In genomic region chr16:36674457-36675204, GRCm38 (mm10) we compare ENCODE assay signal across 17 mouse cellular contexts. TPM values are rescaled to one million over a fixed set of nuclear protein-coding genes. Genes with fewer than 3 reads are reported as not detected.
DNase-seq lines count a peak whose midpoint lies in the region; ATAC-seq and TF ChIP-seq lines count a peak whose summit lies in the region.
"Had no signal": no experiment of that assay in that cellular context is flagged by ENCODE, and none has a peak within 500 bp of the region (broad histone marks: within the 10 kb centered on the region; RNA-seq: fewer than 3 reads in every experiment).

No protein-coding gene starts in this region.

- no peak overlapping the region for H3K4me3 ChIP-seq in heart, embryonic 12.5 days
- H3K4me3 ChIP-seq in CH12.LX (replicated peaks in 1 of 3; ENCODE audit: low read depth in 2 of 3, low read length in 2 of 3, poor library complexity in 1 of 3), result no peak overlapping the region
- no peak overlapping the region for H3K4me3 ChIP-seq in hindbrain, embryonic 16.5 days (ENCODE audit: low read length)
- H3K4me3 ChIP-seq in forebrain, embryonic 13.5 days, result no peak overlapping the region
- H3K4me3 ChIP-seq: embryonic facial prominence, embryonic 10.5 days; heart, embryonic 13.5 days; hindbrain, embryonic 10.5 days; limb, embryonic 12.5 days had no signal

- H3K4me2 ChIP-seq in heart, embryonic 12.5 days, result no peak overlapping the region
- H3K4me2 ChIP-seq in CH12.LX (ENCODE audit: insufficient read depth, low read depth, poor library complexity, severe bottlenecking), result peak overlapping the region; percentile 77
- no peak overlapping the region for H3K4me2 ChIP-seq in hindbrain, embryonic 16.5 days (ENCODE audit: low read length)
- H3K4me2 ChIP-seq in forebrain, embryonic 13.5 days, result no peak overlapping the region
- H3K4me2 ChIP-seq: heart, embryonic 13.5 days; limb, embryonic 12.5 days had no signal

- WGBS in heart, embryonic 12.5 days, result 64% methylated on average over 7 of the region's 7 CpGs
- WGBS in hindbrain, embryonic 16.5 days, result 78% methylated on average over 7 of the region's 7 CpGs
- 76% methylated on average over 7 of the region's 7 CpGs for WGBS in forebrain, embryonic 13.5 days

- no peak overlapping the region for H3K9ac ChIP-seq in heart, embryonic 12.5 days
- peak overlapping the region; percentile 86 for H3K9ac ChIP-seq in CH12.LX (ENCODE audit: insufficient read depth, low read depth)
- no peak overlapping the region for H3K9ac ChIP-seq in hindbrain, embryonic 16.5 days (ENCODE audit: low read depth, low read length)
- no peak overlapping the region for H3K9ac ChIP-seq in forebrain, embryonic 13.5 days
- H3K9ac ChIP-seq: heart, embryonic 13.5 days; limb, embryonic 12.5 days had no signal

- no peak; the same call in none of the 2 replicates for TF ChIP-seq RAD21 in CH12.LX (IDR thresholded peaks at IDR 0.05; ENCODE audit: low read depth, low read length)

- TF ChIP-seq CTCF in CH12.LX (conservative IDR thresholded peaks at IDR 0.05 in 1 of 2, IDR thresholded peaks at IDR 0.05 in 1 of 2; ENCODE audit: low read depth in 2 of 2, low read length in 2 of 2), result no peak

- TF ChIP-seq EP300 in CH12.LX (IDR thresholded peaks at IDR 0.05; ENCODE audit: low read length), result peak; percentile 71

- dilution Hi-C loops in CH12.LX (cut with MboI; ENCODE audit: extremely low pct_ligation_motif_present, extremely low pct_unique_long_range_greater_than_20kb, low sequenced_read_pairs), result no loop called here

- H3K79me2 ChIP-seq in CH12.LX (replicated peaks; ENCODE audit: control insufficient read depth, extremely low read depth, insufficient read depth, poor library complexity, severe bottlenecking), result no peaks in the 10 kb centered on the region

- TF ChIP-seq POLR2A in CH12.LX (IDR thresholded peaks at IDR 0.05; ENCODE audit: low read depth, low read length), result no peak

- H3K27me3 ChIP-seq in heart, embryonic 12.5 days (replicated peaks), result no peaks in the 10 kb centered on the region
- no peaks in the 10 kb centered on the region for H3K27me3 ChIP-seq in CH12.LX (replicated peaks)
- no peaks in the 10 kb centered on the region for H3K27me3 ChIP-seq in splenic B cell, adult 2 months (ENCODE audit: control insufficient read depth, insufficient read depth, low read length, poor library complexity, severe bottlenecking)
- no peaks in the 10 kb centered on the region for H3K27me3 ChIP-seq in hindbrain, embryonic 16.5 days (replicated peaks; ENCODE audit: control insufficient read depth, insufficient read depth, low read length)
- H3K27me3 ChIP-seq in forebrain, embryonic 13.5 days, result no peaks in the 10 kb centered on the region
- H3K27me3 ChIP-seq: heart, embryonic 13.5 days; limb, embryonic 12.5 days had no signal

- in situ Hi-C loops in CH12.LX (cut with MboI; ENCODE audit: low pct_ligation_motif_present, low pct_unique_long_range_greater_than_20kb, low sequenced_read_pairs), result no loop called here

- no peaks in the 10 kb centered on the region for H3K9me3 ChIP-seq in heart, embryonic 12.5 days (replicated peaks)
- H3K9me3 ChIP-seq in CH12.LX (replicated peaks; ENCODE audit: low read length), result no peaks in the 10 kb centered on the region
- H3K9me3 ChIP-seq in hindbrain, embryonic 16.5 days (ENCODE audit: control insufficient read depth, low read length), result no peaks in the 10 kb centered on the region
- no peaks in the 10 kb centered on the region for H3K9me3 ChIP-seq in forebrain, embryonic 13.5 days (replicated peaks)
- H3K9me3 ChIP-seq: embryonic facial prominence, embryonic 10.5 days; heart, embryonic 13.5 days; hindbrain, embryonic 10.5 days; limb, embryonic 12.5 days had no signal

- peak; percentile 56 for DNase-seq in heart, adult 11 months
- DNase-seq in CH12.LX (ENCODE audit: extremely low read depth), result peak; percentile 80
- DNase-seq in splenic B cell, adult 2 months (ENCODE audit: low read depth, low spot score), result peak; percentile 68
- DNase-seq in cerebellum, adult 9-11 months, result no peak
- DNase-seq: adrenal gland, adult 2 months; cerebellum, adult 8-10 months; gastrocnemius, postnatal 14 days; right cerebral cortex, postnatal 4 days had no signal

- H3K36me3 ChIP-seq in heart, embryonic 12.5 days, result no peaks in the 10 kb centered on the region
- no peaks in the 10 kb centered on the region for H3K36me3 ChIP-seq in CH12.LX (replicated peaks in 1 of 2; ENCODE audit: control insufficient read depth in 1 of 2, insufficient read depth in 1 of 2, low read length in 1 of 2)
- no peaks in the 10 kb centered on the region for H3K36me3 ChIP-seq in splenic B cell, adult 2 months (ENCODE audit: control insufficient read depth, insufficient read depth, low read length, poor library complexity, severe bottlenecking)
- H3K36me3 ChIP-seq in hindbrain, embryonic 16.5 days (ENCODE audit: control insufficient read depth, insufficient read depth, low read length), result no peaks in the 10 kb centered on the region
- H3K36me3 ChIP-seq in forebrain, embryonic 13.5 days (ENCODE audit: poor library complexity, severe bottlenecking), result no peaks in the 10 kb centered on the region
- H3K36me3 ChIP-seq: embryonic facial prominence, embryonic 10.5 days; heart, embryonic 13.5 days; hindbrain, embryonic 10.5 days; limb, embryonic 12.5 days had no signal

- H3K4me1 ChIP-seq in heart, embryonic 12.5 days (replicated peaks), result no peaks in the 10 kb centered on the region
- peaks cover 35 to 64% of the 10 kb centered on the region in 2 experiments for H3K4me1 ChIP-seq in CH12.LX (ENCODE audit: control insufficient read depth in 1 of 2, insufficient read depth in 2 of 2)
- H3K4me1 ChIP-seq in hindbrain, embryonic 16.5 days (ENCODE audit: control insufficient read depth, insufficient read depth, low read depth, low read length), result no peaks in the 10 kb centered on the region
- H3K4me1 ChIP-seq in forebrain, embryonic 13.5 days, result no peaks in the 10 kb centered on the region
- H3K4me1 ChIP-seq: embryonic facial prominence, embryonic 10.5 days; heart, embryonic 13.5 days; hindbrain, embryonic 10.5 days had no signal

- no peak for ATAC-seq in heart, embryonic 12.5 days (ENCODE audit: insufficient number of reproducible peaks, low FRiP score)
- ATAC-seq in granulocyte monocyte progenitor cell, adult 5-6 weeks (replicated peaks; ENCODE audit: poor library complexity, severe bottlenecking), result peak; percentile 42
- no peak for ATAC-seq in hindbrain, embryonic 16.5 days
- ATAC-seq in forebrain, embryonic 13.5 days, result no peak
- ATAC-seq: intestine, postnatal 0 days had no signal

- H3K27ac ChIP-seq in heart, embryonic 12.5 days (ENCODE audit: poor library complexity, severe bottlenecking), result no peak overlapping the region
- H3K27ac ChIP-seq in CH12.LX (ENCODE audit: insufficient read depth, low read depth), result peak overlapping the region; percentile 83
- H3K27ac ChIP-seq in hindbrain, embryonic 16.5 days (ENCODE audit: low read depth, low read length), result no peak overlapping the region
- H3K27ac ChIP-seq in forebrain, embryonic 13.5 days, result no peak overlapping the region
- H3K27ac ChIP-seq: embryonic facial prominence, embryonic 10.5 days; heart, embryonic 13.5 days; hindbrain, embryonic 10.5 days; limb, embryonic 12.5 days had no signal

TF ChIP-seq in CH12.LX, 34 proteins besides CTCF, POLR2A, EP300 and RAD21 (continues in another document):
- peak; percentile 42; the same call in 1 of the 2 replicates for TF ChIP-seq MYC (IDR thresholded peaks at IDR 0.05; ENCODE audit: low read depth, low read length)
- no peak; the same call in 1 of the 2 replicates for TF ChIP-seq ZKSCAN1 (IDR thresholded peaks at IDR 0.05; ENCODE audit: borderline replicate concordance, low read depth, low read length)
- TF ChIP-seq CHD1 (IDR thresholded peaks at IDR 0.05; ENCODE audit: low read depth, low read length), result peak; percentile 94
- TF ChIP-seq RCOR1 (conservative IDR thresholded peaks at IDR 0.05; ENCODE audit: low read depth, low read length), result peak; percentile 89
- TF ChIP-seq MEF2A (IDR thresholded peaks at IDR 0.05; ENCODE audit: borderline replicate concordance, low read depth, low read length), result peak; percentile 58; the same call in 1 of the 2 replicates
- TF ChIP-seq GABPA (IDR thresholded peaks at IDR 0.05; ENCODE audit: insufficient replicate concordance, low read depth, low read length), result no peak
- TF ChIP-seq CHD2 (IDR thresholded peaks at IDR 0.05; ENCODE audit: low read length), result peak; percentile 95
- TF ChIP-seq NELFE (IDR thresholded peaks at IDR 0.05; ENCODE audit: low read depth, low read length), result peak; percentile 35; the same call in 1 of the 2 replicates
- peak; percentile 54 for TF ChIP-seq BHLHE40 (IDR thresholded peaks at IDR 0.05; ENCODE audit: low read depth, low read length)
- peak; percentile 55; the same call in 1 of the 2 replicates for TF ChIP-seq POLR2AphosphoS2 (IDR thresholded peaks at IDR 0.05; ENCODE audit: low read depth, low read length)
- TF ChIP-seq NRF1 (IDR thresholded peaks at IDR 0.05; ENCODE audit: low read depth, low read length), result 0 out of 2 replicates have a peak, but pooled peaks have one; percentile 15
- peak; percentile 63; the same call in 1 of the 2 replicates for TF ChIP-seq ZMIZ1 (IDR thresholded peaks at IDR 0.05; ENCODE audit: low read depth, low read length)
- peak; percentile 87 for TF ChIP-seq SIN3A (IDR thresholded peaks at IDR 0.05; ENCODE audit: low read length)
- TF ChIP-seq TCF12 (IDR thresholded peaks at IDR 0.05; ENCODE audit: low read depth, low read length), result peak; percentile 74

RNA-seq across cellular contexts. Expression of gene Cd86, which starts 8.8 kb away (rescaled TPM):
- polyA plus RNA-seq in heart, embryonic 12.5 days (2016; fragmentation: Nextera tagmentation; extraction: Ambion mirVana), result 0.48 and 0.72 TPM in 2 replicates
- 60.0 and 113 TPM in 2 replicates for total RNA-seq in CH12.LX (2012; rRNA removed)
- 191 and 196 TPM in 2 replicates for total RNA-seq in CH12.LX (2014; rRNA removed)
- 91.9 and 102 TPM in 2 replicates for polyA plus RNA-seq in CH12.LX (2012; ENCODE audit: insufficient read length, low read depth)
- total RNA-seq in granulocyte monocyte progenitor cell, adult 5-6 weeks (2014; fragmentation: Nextera tagmentation), result not detected in 2 replicates
- total RNA-seq in granulocyte monocyte progenitor cell, adult 5-6 weeks (2017), result 0.52 and 3.5 TPM in 2 replicates
- polyA plus RNA-seq in hindbrain, embryonic 16.5 days (2015; fragmentation: Nextera tagmentation; extraction: Ambion mirVana), result 1.7 and 2.3 TPM in 2 replicates
- 0.77 and 0.85 TPM in 2 replicates for polyA plus RNA-seq in forebrain, embryonic 13.5 days (2015; fragmentation: Nextera tagmentation; extraction: Ambion mirVana)

RNA-seq across cellular contexts. Expression of gene Ildr1, which starts 19.1 kb away (rescaled TPM):
- 0.09 TPM in 1 of 2 replicates, not detected in the other for polyA plus RNA-seq in heart, embryonic 12.5 days (2016; fragmentation: Nextera tagmentation; extraction: Ambion mirVana)
- total RNA-seq in CH12.LX (2012; rRNA removed) (0.34 and 0.76 TPM in 2 replicates), CH12.LX (2014; rRNA removed) (0.34 and 0.80 TPM in 2 replicates)
- 0.81 and 1.1 TPM in 2 replicates for polyA plus RNA-seq in CH12.LX (2012; ENCODE audit: insufficient read length, low read depth)
- not detected in 2 replicates for total RNA-seq in granulocyte monocyte progenitor cell, adult 5-6 weeks (2014; fragmentation: Nextera tagmentation)
- total RNA-seq in granulocyte monocyte progenitor cell, adult 5-6 weeks (2017), result not detected in 2 replicates
- polyA plus RNA-seq in hindbrain, embryonic 16.5 days (2015; fragmentation: Nextera tagmentation; extraction: Ambion mirVana), result 0.36 and 0.68 TPM in 2 replicates
- not detected in 2 replicates for polyA plus RNA-seq in forebrain, embryonic 13.5 days (2015; fragmentation: Nextera tagmentation; extraction: Ambion mirVana)
- total RNA-seq: adrenal gland, adult 2 months had no signal
- polyA plus RNA-seq: adrenal gland, adult 2 months had no signal

Comparison
In these comparisons a context has a peak if more than half of its experiments do, and no peak if none do; other contexts are left out.
1. RNA of gene Cd86, which starts 8.8 kb away (polyA plus RNA-seq): 91.9 to 102 TPM in CH12.LX; 1.7 to 2.3 TPM in hindbrain, embryonic 16.5 days, 0.77 to 0.85 TPM in forebrain, embryonic 13.5 days and 0.48 to 0.72 TPM in heart, embryonic 12.5 days; every median in the first group is over 10 times any median in the second.